Mouse (Mus musculus): ENCODE data around the gene Usp34. TPM values are rescaled to one million over a fixed set of nuclear protein-coding genes. Genes with fewer than 3 reads are reported as not detected.
"Not testable (repeated sequence)": the region's sequence is repeated elsewhere in the genome, so short reads cannot be mapped to it uniquely, and the experiment has no call there.

Usp34 gene
- polyA plus RNA-seq, 1 experiment from 2014 or later: 24.9 TPM

DNA sequence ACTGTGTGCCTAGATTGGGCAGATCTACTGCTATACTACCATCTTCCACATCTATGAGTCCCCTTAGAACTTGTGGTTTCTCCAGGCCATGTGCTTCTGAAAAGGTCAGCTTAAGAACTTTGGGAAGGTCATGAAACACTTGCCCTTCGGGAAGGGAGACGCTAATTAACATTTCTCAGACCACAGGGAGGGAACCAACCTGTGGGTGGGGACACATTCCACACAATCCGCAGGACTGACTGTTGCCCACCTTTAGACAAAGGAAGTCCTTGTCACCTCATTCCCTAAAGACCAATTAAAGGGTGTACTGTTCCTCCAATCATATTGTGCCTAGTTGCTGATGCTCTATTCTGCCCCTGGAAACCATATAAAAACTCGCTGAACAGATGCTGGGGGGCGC lies 198.1 kb downstream of the Usp34 start:
- H3K4me3 ChIP-seq (replicated peaks; ENCODE audit: low read length); H3K27me3 ChIP-seq (ENCODE audit: control insufficient read depth, insufficient read depth, low read length); H3K4me1 ChIP-seq (ENCODE audit: control insufficient read depth, insufficient read depth, low read length); H3K9me3 ChIP-seq (replicated peaks; ENCODE audit: control insufficient read depth, low read length); H3K36me3 ChIP-seq (ENCODE audit: control insufficient read depth, insufficient read depth, low read length); H3K4me2 ChIP-seq (ENCODE audit: low read depth, low read length); ATAC-seq (ENCODE audit: insufficient read depth, low FRiP score); H3K27ac ChIP-seq (ENCODE audit: low read length); H3K9ac ChIP-seq (ENCODE audit: low read length): not testable (repeated sequence)
- WGBS: 79% methylated on average over 5 of the region's 5 CpGs

DNA sequence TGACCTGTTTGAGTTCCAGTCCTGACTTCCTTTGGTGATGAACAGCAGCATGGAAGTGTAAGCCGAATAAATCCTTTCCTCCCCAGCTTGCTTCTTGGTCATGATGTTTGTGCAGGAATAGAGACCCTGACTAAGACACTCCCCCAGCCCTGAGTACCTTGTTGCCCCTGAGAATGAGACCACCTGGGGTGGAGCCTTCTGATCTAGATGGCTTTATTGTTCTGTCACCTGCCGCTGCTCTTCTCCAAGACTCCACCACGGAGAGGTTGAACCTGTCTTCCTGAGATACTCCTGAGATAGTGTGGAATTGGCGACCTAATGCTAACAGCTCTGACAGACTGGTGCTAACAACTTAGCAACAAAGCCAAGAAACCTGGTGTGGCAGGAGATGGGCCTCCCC lies 208.1 kb downstream of the Usp34 start:
- not testable (repeated sequence) for ATAC-seq (ENCODE audit: insufficient read depth, low FRiP score); H3K4me3 ChIP-seq (replicated peaks; ENCODE audit: low read length); H3K4me1 ChIP-seq (ENCODE audit: control insufficient read depth, insufficient read depth, low read length); H3K27ac ChIP-seq (ENCODE audit: low read length); H3K27me3 ChIP-seq (ENCODE audit: control insufficient read depth, insufficient read depth, low read length); H3K9ac ChIP-seq (ENCODE audit: low read length); H3K4me2 ChIP-seq (ENCODE audit: low read depth, low read length); H3K36me3 ChIP-seq (ENCODE audit: control insufficient read depth, insufficient read depth, low read length); H3K9me3 ChIP-seq (replicated peaks; ENCODE audit: control insufficient read depth, low read length)
- 42% methylated on average over 4 of the region's 4 CpGs for WGBS

DNA sequence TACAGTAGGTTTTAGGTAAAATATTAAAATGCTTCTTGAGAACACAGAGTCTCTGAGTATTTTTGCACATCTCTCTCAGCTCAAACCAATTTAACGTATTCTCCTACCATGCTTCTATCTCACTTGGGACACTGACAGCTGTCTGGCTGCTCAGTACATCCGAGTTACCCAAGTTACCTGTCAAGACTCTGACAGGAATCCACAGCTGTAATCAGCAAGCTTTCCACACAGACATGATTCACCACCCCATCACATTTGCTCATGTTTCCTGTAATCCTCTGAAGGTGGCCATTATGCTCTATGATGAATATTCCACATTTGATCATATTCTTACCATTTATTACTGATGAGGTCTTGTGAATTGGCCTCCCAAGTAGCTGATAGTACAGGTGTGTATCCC lies 208.6 kb downstream of the Usp34 start:
- Histone ChIP-seq H3K9ac (ENCODE audit: low read length) (no peak overlapping the region), H3K27ac (ENCODE audit: low read length) (no peak overlapping the region), H3K4me3 (replicated peaks; ENCODE audit: low read length) (no peak overlapping the region), H3K9me3 (replicated peaks; ENCODE audit: control insufficient read depth, low read length) (no peaks in the 10 kb centered on the region), H3K4me2 (ENCODE audit: low read depth, low read length) (no peak overlapping the region), H3K36me3 (ENCODE audit: control insufficient read depth, insufficient read depth, low read length) (no peaks in the 10 kb centered on the region), H3K4me1 (ENCODE audit: control insufficient read depth, insufficient read depth, low read length) (no peaks in the 10 kb centered on the region), H3K27me3 (ENCODE audit: control insufficient read depth, insufficient read depth, low read length) (no peaks in the 10 kb centered on the region)
- 74% methylated on average over 2 of the region's 2 CpGs for WGBS
- no peak for ATAC-seq (ENCODE audit: insufficient read depth, low FRiP score)

DNA sequence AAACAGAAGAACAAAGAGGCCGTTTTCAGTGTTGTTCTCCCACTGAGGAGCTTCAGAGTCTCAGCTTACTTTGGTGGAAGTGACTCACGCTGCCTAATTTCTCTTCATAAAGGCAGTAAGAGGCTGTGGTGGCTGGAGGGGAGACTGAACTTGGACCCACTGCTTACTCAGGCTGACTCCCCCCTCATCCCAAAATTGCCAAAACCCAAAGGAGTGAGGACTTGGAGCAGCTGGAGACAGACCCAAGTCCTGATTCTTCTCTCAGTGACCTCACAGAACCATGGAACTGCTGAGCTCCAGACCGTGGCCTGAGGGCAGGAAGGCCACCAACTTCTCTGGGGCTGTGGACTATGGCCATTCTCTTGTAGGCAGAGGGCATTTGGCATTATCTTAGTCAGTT lies 212.3 kb downstream of the Usp34 start:
- 79% methylated on average over 3 of the region's 3 CpGs for WGBS
- H3K27me3 ChIP-seq (ENCODE audit: control insufficient read depth, insufficient read depth, low read length): no peaks in the 10 kb centered on the region

GRCm38 (mm10) chr11:23520473-23521205 lies 213.9 kb downstream of the Usp34 start, which contains the start of gene 1700093K21Rik:
1700093K21Rik (minus strand) TSS chr11:23521155.
- Histone ChIP-seq H3K9ac (ENCODE audit: low read length) (no peak within 1 kb of the TSS), H3K4me2 (ENCODE audit: low read depth, low read length) (no peak within 1 kb of the TSS), H3K4me1 (ENCODE audit: control insufficient read depth, insufficient read depth, low read length) (no peaks in the 10 kb centered on the region), H3K27me3 (ENCODE audit: control insufficient read depth, insufficient read depth, low read length) (no peaks in the 10 kb centered on the region), H3K9me3 (replicated peaks; ENCODE audit: control insufficient read depth, low read length) (no peaks in the 10 kb centered on the region), H3K4me3 (replicated peaks; ENCODE audit: low read length) (no peak within 1 kb of the TSS), H3K27ac (ENCODE audit: low read length) (no peak within 1 kb of the TSS), H3K36me3 (ENCODE audit: control insufficient read depth, insufficient read depth, low read length) (no peaks in the 10 kb centered on the region)
- 42% methylated on average over 5 of the region's 5 CpGs for WGBS
- ATAC-seq (ENCODE audit: insufficient read depth, low FRiP score): no peak

More for the DNA sequence above, 212.3 kb downstream of the Usp34 start:
- Histone ChIP-seq H3K4me3 (replicated peaks; ENCODE audit: low read length) (no peak overlapping the region), H3K4me1 (ENCODE audit: control insufficient read depth, insufficient read depth, low read length) (no peaks in the 10 kb centered on the region), H3K9ac (ENCODE audit: low read length) (no peak overlapping the region), H3K27ac (ENCODE audit: low read length) (no peak overlapping the region), H3K4me2 (ENCODE audit: low read depth, low read length) (no peak overlapping the region), H3K9me3 (replicated peaks; ENCODE audit: control insufficient read depth, low read length) (no peaks in the 10 kb centered on the region), H3K36me3 (ENCODE audit: control insufficient read depth, insufficient read depth, low read length) (no peaks in the 10 kb centered on the region)
- no peak for ATAC-seq (ENCODE audit: insufficient read depth, low FRiP score)

DNA sequence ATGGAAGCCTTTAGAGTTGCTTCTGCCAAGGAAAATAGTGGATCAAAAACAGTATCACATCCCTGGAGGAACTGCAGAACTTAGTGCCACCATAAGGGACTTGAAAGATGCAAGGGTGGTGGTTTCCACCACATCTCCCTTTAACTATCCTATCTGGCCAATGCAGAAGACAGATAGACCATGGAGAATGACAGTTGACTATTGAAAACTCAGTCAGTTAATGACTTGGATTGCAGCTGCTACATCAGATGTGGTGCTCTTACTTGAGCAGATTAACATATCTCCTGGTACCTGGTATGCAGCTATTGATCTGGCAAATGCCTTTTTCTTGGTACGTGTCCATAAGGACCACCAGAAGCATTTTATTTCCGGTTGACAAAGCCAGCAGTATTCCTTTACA lies 230.8 kb downstream of the Usp34 start:
- Histone ChIP-seq H3K9ac (ENCODE audit: low read length) (no peak overlapping the region), H3K4me1 (ENCODE audit: control insufficient read depth, insufficient read depth, low read length) (no peaks in the 10 kb centered on the region), H3K36me3 (ENCODE audit: control insufficient read depth, insufficient read depth, low read length) (no peaks in the 10 kb centered on the region), H3K9me3 (replicated peaks; ENCODE audit: control insufficient read depth, low read length) (no peaks in the 10 kb centered on the region), H3K27ac (ENCODE audit: low read length) (no peak overlapping the region), H3K4me2 (ENCODE audit: low read depth, low read length) (no peak overlapping the region), H3K27me3 (ENCODE audit: control insufficient read depth, insufficient read depth, low read length) (no peaks in the 10 kb centered on the region), H3K4me3 (replicated peaks; ENCODE audit: low read length) (no peak overlapping the region)
- 86% methylated on average over 2 of the region's 2 CpGs for WGBS
- no peak for ATAC-seq (ENCODE audit: insufficient read depth, low FRiP score)

Small RNA genes lying within 50 kb of the gene (microRNA-seq; reads per million reads assigned to microRNA genes)
- gene Gm47279: not detected

Other genes starting within 250 kb of the Usp34 start
- gene Xpo1, start 50.9 kb upstream of the Usp34 start, polyA plus RNA-seq (2015; fragmentation: Nextera tagmentation; extraction: Ambion mirVana): 61.6 and 70.2 TPM in 2 replicates
- 56.9 and 62.8 TPM in 2 replicates for gene Ahsa2, start 191.1 kb downstream of the Usp34 start, polyA plus RNA-seq (2015; fragmentation: Nextera tagmentation; extraction: Ambion mirVana)
- gene 1700093K21Rik, start 214.3 kb downstream of the Usp34 start, polyA plus RNA-seq (2015; fragmentation: Nextera tagmentation; extraction: Ambion mirVana): not detected in 2 replicates

All from stomach, embryonic 16.5 days (tissue).